Mouse (Mus musculus) kidney, adult 2 months (tissue): ENCODE measurements at regions not wholly inside any gene's neighbourhood (a gene's known extent, or its start where the extent isn't known, plus 50 kb on each side); places are given as distances from the start of the nearest gene placed in this dataset.
A peak's percentile ranks its signal among the peaks of the same experiment; 100 is the strongest.

Source experiments
- DNase-seq: peaks from one replicate; pipeline ENCODE4 v3.0.0; 2021
- H3K27ac ChIP-seq: fragments of 200-500 bp; 2 replicates; pipeline ENCODE4 v1.5.1; 2012; ENCODE audit warnings: low read depth, low read length, control low read depth, inconsistent platforms; ENCODE audit not compliant: insufficient read depth
- H3K27me3 ChIP-seq: fragments of 200-500 bp; replicated peaks from 2 replicates; pipeline ENCODE4 v1.6.1; 2012; ENCODE audit warnings: mild to moderate bottlenecking, moderate library complexity, low read length, inconsistent platforms; ENCODE audit not compliant: control insufficient read depth, insufficient read depth
- H3K36me3 ChIP-seq: fragments of 200-500 bp; 2 replicates; pipeline ENCODE4 v1.6.1; 2012; ENCODE audit warnings: mild to moderate bottlenecking, moderate library complexity, low read length, inconsistent platforms; ENCODE audit not compliant: control insufficient read depth, insufficient read depth
- H3K4me1 ChIP-seq: fragments of 200-500 bp; 2 replicates; pipeline ENCODE4 v1.6.1; 2011; ENCODE audit warnings: low read length; ENCODE audit not compliant: control insufficient read depth, insufficient read depth
- H3K4me3 ChIP-seq: fragments of 200-500 bp; 2 replicates; pipeline ENCODE4 v1.5.1; 2011; ENCODE audit warnings: mild to moderate bottlenecking, low read depth, low read length, control low read depth; ENCODE audit not compliant: insufficient read depth
- CTCF ChIP-seq: fragments of 200-500 bp; conservative IDR thresholded peaks from 2 replicates; pipeline ENCODE4 v1.5.1; 2011; ENCODE audit warnings: low read depth, mild to moderate bottlenecking, control low read depth, low read length, moderate library complexity, mixed read lengths; ENCODE audit not compliant: insufficient read depth, insufficient read length
- POLR2A ChIP-seq: fragments of 200-500 bp; IDR thresholded peaks from one replicate; pipeline ENCODE4 v1.6.1; 2011; ENCODE audit warnings: low read depth, low read length, control low read depth
- WGBS: fragments of 180-500 bp; shearing (Covaris S2); methylation state at CpG from one replicate; pipeline ENCODE4 v1.1.7; 2018; 5-methylcytosine and 5-hydroxymethylcytosine counted together

- no peaks in the 10 kb centered on the region for H3K36me3 ChIP-seq
- no peak overlapping the region for H3K4me3 ChIP-seq
- H3K27me3 ChIP-seq, result no peaks in the 10 kb centered on the region
- no peaks in the 10 kb centered on the region for H3K4me1 ChIP-seq
- WGBS, result 12% methylated on average over 8 of the region's 8 CpGs
- DNase-seq, result peak; percentile 74
- no peak for TF ChIP-seq CTCF
- TF ChIP-seq POLR2A, result no peak
- no peak overlapping the region for H3K27ac ChIP-seq
Measured at GRCm38 (mm10) chr15:61395296-61395826, 472.5 kb upstream of the A1bg start.

- Histone ChIP-seq H3K27ac (no peak overlapping the region), H3K36me3 (no peaks in the 10 kb centered on the region), H3K4me3 (no peak overlapping the region), H3K27me3 (no peaks in the 10 kb centered on the region), H3K4me1 (no peaks in the 10 kb centered on the region)
- TF ChIP-seq CTCF (no peak), POLR2A (no peak)
- no peak for DNase-seq
- WGBS, result 76% methylated on average over 3 of the region's 3 CpGs
Measured at GRCm38 (mm10) chr15:61380666-61381065, 457.9 kb upstream of the A1bg start.

- DNase-seq, result peak; percentile 21
- TF ChIP-seq POLR2A (no peak), CTCF (no peak)
- 73% methylated on average over 3 of the region's 3 CpGs for WGBS
- no peaks in the 10 kb centered on the region for H3K4me1 ChIP-seq
- H3K27ac ChIP-seq, result no peak overlapping the region
- no peak overlapping the region for H3K4me3 ChIP-seq
- no peaks in the 10 kb centered on the region for H3K36me3 ChIP-seq
- H3K27me3 ChIP-seq, result no peaks in the 10 kb centered on the region
Measured at GRCm38 (mm10) chr15:61366276-61366675, 443.5 kb upstream of the A1bg start.

GRCm38 (mm10) chr15:61365511-61365910, 442.7 kb upstream of the A1bg start:
- WGBS, result 82% methylated on average over 5 of the region's 5 CpGs
- no peak for DNase-seq
- H3K4me3 ChIP-seq, result no peak overlapping the region
- H3K4me1 ChIP-seq, result no peaks in the 10 kb centered on the region
- no peak overlapping the region for H3K27ac ChIP-seq
- H3K36me3 ChIP-seq, result no peaks in the 10 kb centered on the region
- TF ChIP-seq CTCF, result no peak
- no peak for TF ChIP-seq POLR2A
- no peaks in the 10 kb centered on the region for H3K27me3 ChIP-seq

GRCm38 (mm10) chr15:61364461-61364860, 441.6 kb upstream of the A1bg start:
- no peak overlapping the region for H3K27ac ChIP-seq
- H3K27me3 ChIP-seq, result no peaks in the 10 kb centered on the region
- TF ChIP-seq POLR2A (no peak), CTCF (no peak)
- 70% methylated on average over 2 of the region's 2 CpGs for WGBS
- no peaks in the 10 kb centered on the region for H3K4me1 ChIP-seq
- no peak overlapping the region for H3K4me3 ChIP-seq
- no peaks in the 10 kb centered on the region for H3K36me3 ChIP-seq
- DNase-seq, result no peak

GRCm38 (mm10) chr15:61361254-61361653, 438.4 kb upstream of the A1bg start:
- TF ChIP-seq CTCF (no peak), POLR2A (no peak)
- no peak overlapping the region for H3K4me3 ChIP-seq
- H3K36me3 ChIP-seq, result no peaks in the 10 kb centered on the region
- no peak overlapping the region for H3K27ac ChIP-seq
- H3K4me1 ChIP-seq, result no peaks in the 10 kb centered on the region
- WGBS, result 81% methylated on average over 3 of the region's 3 CpGs
- no peaks in the 10 kb centered on the region for H3K27me3 ChIP-seq
- no peak for DNase-seq

- DNase-seq, result no peak
- H3K27ac ChIP-seq, result no peak overlapping the region
- no peak for TF ChIP-seq CTCF
- no peak for TF ChIP-seq POLR2A
- no peaks in the 10 kb centered on the region; the same call in 1 of the 2 replicates for H3K27me3 ChIP-seq
- no peak overlapping the region for H3K4me3 ChIP-seq
- H3K36me3 ChIP-seq, result no peaks in the 10 kb centered on the region
- no peaks in the 10 kb centered on the region for H3K4me1 ChIP-seq
Measured at GRCm38 (mm10) chr15:61355344-61355743, 432.5 kb upstream of the A1bg start.

- H3K27me3 ChIP-seq, result no peaks in the 10 kb centered on the region; the same call in 1 of the 2 replicates
- H3K4me1 ChIP-seq, result no peaks in the 10 kb centered on the region
- 71% methylated on average over 5 of the region's 5 CpGs for WGBS
- TF ChIP-seq CTCF, result no peak
- TF ChIP-seq POLR2A, result no peak
- no peaks in the 10 kb centered on the region for H3K36me3 ChIP-seq
- no peak overlapping the region for H3K27ac ChIP-seq
- no peak for DNase-seq
- H3K4me3 ChIP-seq, result no peak overlapping the region
Measured at GRCm38 (mm10) chr15:61351729-61352342, 429.0 kb upstream of the A1bg start.
